In genomic region chr6:135247861-135248260, GRCm38 (mm10) we compare ENCODE assay signal across 26 mouse cellular contexts. TPM values are rescaled to one million over a fixed set of nuclear protein-coding genes. Genes with fewer than 3 reads are reported as not detected.
DNase-seq lines count a peak whose midpoint lies in the region; ATAC-seq and TF ChIP-seq lines count a peak whose summit lies in the region.
"Had no signal": no experiment of that assay in that cellular context is flagged by ENCODE, and none has a peak within 500 bp of the region (broad histone marks: within the 10 kb centered on the region; RNA-seq: fewer than 3 reads in every experiment).

No protein-coding gene starts in this region.

- no peak overlapping the region for H3K9ac ChIP-seq in lung, embryonic 16.5 days (ENCODE audit: low read length)
- H3K9ac ChIP-seq: embryonic facial prominence, embryonic 13.5 days; embryonic facial prominence, embryonic 15.5 days; forebrain, embryonic 12.5 days had no signal

- H3K4me1 ChIP-seq in lung, embryonic 16.5 days (replicated peaks; ENCODE audit: control insufficient read depth, insufficient read depth, low read length): peaks cover 26% of the 10 kb centered on the region
- peaks cover 24% of the 10 kb centered on the region for H3K4me1 ChIP-seq in lung, adult 2 months (ENCODE audit: control insufficient read depth, insufficient read depth, low read length)
- H3K4me1 ChIP-seq in testis, adult 2 months (ENCODE audit: control insufficient read depth, insufficient read depth, low read length): peaks cover 6% of the 10 kb centered on the region

- H3K27me3 ChIP-seq in lung, embryonic 16.5 days (ENCODE audit: control insufficient read depth, insufficient read depth, low read depth, low read length): no peaks in the 10 kb centered on the region; the same call in 1 of the 2 replicates
- no peaks in the 10 kb centered on the region; the same call in 1 of the 2 replicates for H3K27me3 ChIP-seq in testis, adult 2 months (ENCODE audit: control insufficient read depth, insufficient read depth, low read length)
- H3K27me3 ChIP-seq: embryonic facial prominence, embryonic 13.5 days; embryonic facial prominence, embryonic 15.5 days; Patski had no signal

- no peak for TF ChIP-seq POLR2A in lung, adult 2 months (IDR thresholded peaks at IDR 0.05; ENCODE audit: borderline replicate concordance, extremely low read depth, low read depth, low read length)
- TF ChIP-seq POLR2A in testis, adult 2 months (IDR thresholded peaks at IDR 0.05; ENCODE audit: control insufficient read depth, low read depth, low read length): no peak

- H3K4me3 ChIP-seq in lung, embryonic 16.5 days (ENCODE audit: low read length): peak overlapping the region; percentile 16; the same call in 1 of the 2 replicates
- H3K4me3 ChIP-seq in lung, adult 2 months (replicated peaks; ENCODE audit: extremely low read depth, low read depth, low read length): no peak overlapping the region
- peak overlapping the region; percentile 47 for H3K4me3 ChIP-seq in testis, adult 2 months (ENCODE audit: control insufficient read depth, low read depth, low read length)
- H3K4me3 ChIP-seq: embryonic facial prominence, embryonic 13.5 days; embryonic facial prominence, embryonic 15.5 days; erythroblast, embryonic 14.5 days; forebrain, embryonic 10.5 days; forebrain, embryonic 12.5 days had no signal

- peak; percentile 32; the same call in 1 of the 2 replicates for ATAC-seq in lung, embryonic 16.5 days (ENCODE audit: low read depth)
- ATAC-seq: activated CD4-positive, CD25-positive, alpha-beta regulatory T cell, adult 4 months; forebrain, embryonic 14.5 days; forebrain, embryonic 16.5 days; Patski had no signal

- H3K9me3 ChIP-seq in lung, embryonic 16.5 days (ENCODE audit: control insufficient read depth, low read length): no peaks in the 10 kb centered on the region
- H3K9me3 ChIP-seq: embryonic facial prominence, embryonic 13.5 days; embryonic facial prominence, embryonic 15.5 days; forebrain, embryonic 10.5 days; forebrain, embryonic 12.5 days had no signal

- peak overlapping the region; percentile 17; the same call in 1 of the 2 replicates for H3K4me2 ChIP-seq in lung, embryonic 16.5 days (ENCODE audit: low read depth, low read length)
- H3K4me2 ChIP-seq: embryonic facial prominence, embryonic 13.5 days; embryonic facial prominence, embryonic 15.5 days; forebrain, embryonic 12.5 days had no signal

- no peak for TF ChIP-seq CTCF in lung, adult 2 months (IDR thresholded peaks at IDR 0.05; ENCODE audit: insufficient read depth, low read length)
- no peak for TF ChIP-seq CTCF in testis, adult 2 months (IDR thresholded peaks at IDR 0.05; ENCODE audit: control insufficient read depth, insufficient read depth, insufficient replicate concordance, low read depth, low read length)

- no peaks in the 10 kb centered on the region for H3K36me3 ChIP-seq in lung, embryonic 16.5 days (ENCODE audit: control insufficient read depth, insufficient read depth, low read length)
- H3K36me3 ChIP-seq in testis, adult 2 months (ENCODE audit: control insufficient read depth, insufficient read depth, low read length): no peaks in the 10 kb centered on the region
- H3K36me3 ChIP-seq: embryonic facial prominence, embryonic 13.5 days; embryonic facial prominence, embryonic 15.5 days; forebrain, embryonic 10.5 days; forebrain, embryonic 12.5 days had no signal

- DNase-seq in lung, postnatal 14 days: no peak
- peak; percentile 20 for DNase-seq in lung, postnatal 36 days
- DNase-seq in lung, adult 2 months: no peak
- DNase-seq in testis, postnatal 14 days (ENCODE audit: low spot score): no peak
- DNase-seq in MN1 (ENCODE audit: low spot score): no peak
- DNase-seq: adrenal gland, adult 8-10 months; adrenal gland, postnatal 14 days; adrenal gland, postnatal 36 days; cerebellum, adult 11 months; cerebellum, adult 18-20 months; cerebellum, adult 8-10 months; cerebellum, adult 9-11 months; cerebellum, postnatal 14 days; cerebellum, postnatal 36 days; embryo, embryonic 11 days had no signal

- H3K27ac ChIP-seq in lung, embryonic 16.5 days (ENCODE audit: low read length): peak overlapping the region; percentile 31; the same call in 1 of the 2 replicates
- no peak overlapping the region for H3K27ac ChIP-seq in testis, adult 2 months (ENCODE audit: control insufficient read depth, insufficient read depth, low read depth, low read length)
- H3K27ac ChIP-seq: embryonic facial prominence, embryonic 13.5 days; embryonic facial prominence, embryonic 15.5 days; forebrain, embryonic 10.5 days; forebrain, embryonic 12.5 days had no signal

- WGBS in lung, embryonic 16.5 days: 44% methylated on average over 6 of the region's 6 CpGs
- WGBS in lung, adult 2 months: 41% methylated on average over 6 of the region's 6 CpGs

RNA-seq across cellular contexts. Expression of gene Gsg1, which starts 6.3 kb away (rescaled TPM):
- polyA plus RNA-seq in lung, embryonic 16.5 days (2015; fragmentation: Nextera tagmentation; extraction: Ambion mirVana): 7.0 and 7.6 TPM in 2 replicates
- polyA plus RNA-seq in lung, adult 2 months (2012; rRNA removed): 1.4 TPM in 2 replicates
- polyA plus RNA-seq in testis, adult 2 months (2012; rRNA removed): 4,178 and 4,188 TPM in 2 replicates
- polyA plus RNA-seq: activated CD4-positive, CD25-positive, alpha-beta regulatory T cell, adult 4 months; erythroblast, embryonic 14.5 days; forebrain, embryonic 10.5 days had no signal

RNA-seq across cellular contexts. Expression of gene Hebp1, which starts 50.0 kb away (rescaled TPM):
- 11.4 and 18.4 TPM in 2 replicates for polyA plus RNA-seq in lung, embryonic 16.5 days (2015; fragmentation: Nextera tagmentation; extraction: Ambion mirVana)
- polyA plus RNA-seq in lung, adult 2 months (2012; rRNA removed): 15.4 and 33.8 TPM in 2 replicates
- 4.7 and 4.9 TPM in 2 replicates for polyA plus RNA-seq in testis, adult 2 months (2012; rRNA removed)

RNA-seq across cellular contexts. Expression of gene Fam234b, which starts 50.1 kb away (rescaled TPM):
- 22.8 and 26.0 TPM in 2 replicates for polyA plus RNA-seq in lung, embryonic 16.5 days (2015; fragmentation: Nextera tagmentation; extraction: Ambion mirVana)
- polyA plus RNA-seq in lung, adult 2 months (2012; rRNA removed): 6.3 and 9.2 TPM in 2 replicates
- 18.3 and 20.9 TPM in 2 replicates for polyA plus RNA-seq in testis, adult 2 months (2012; rRNA removed)

Comparison
In these comparisons a context has a peak if more than half of its experiments do, and no peak if none do; other contexts are left out.
1. RNA of gene Gsg1, which starts 6.3 kb away (polyA plus RNA-seq): 4,178 to 4,188 TPM in testis, adult 2 months; 7.0 to 7.6 TPM in lung, embryonic 16.5 days and 1.4 TPM in lung, adult 2 months; every median in the first group is over 100 times any median in the second.